Mouse (Mus musculus) embryo, embryonic 11 days (tissue): ENCODE measurements around the gene Sema4d.
A peak's percentile ranks its signal among the peaks of the same experiment; 100 is the strongest.

ENCODE experiments used
- DNase-seq: peaks from one replicate; pipeline ENCODE4 v3.0.0-alpha.2; 2015

The Sema4d gene

DNA sequence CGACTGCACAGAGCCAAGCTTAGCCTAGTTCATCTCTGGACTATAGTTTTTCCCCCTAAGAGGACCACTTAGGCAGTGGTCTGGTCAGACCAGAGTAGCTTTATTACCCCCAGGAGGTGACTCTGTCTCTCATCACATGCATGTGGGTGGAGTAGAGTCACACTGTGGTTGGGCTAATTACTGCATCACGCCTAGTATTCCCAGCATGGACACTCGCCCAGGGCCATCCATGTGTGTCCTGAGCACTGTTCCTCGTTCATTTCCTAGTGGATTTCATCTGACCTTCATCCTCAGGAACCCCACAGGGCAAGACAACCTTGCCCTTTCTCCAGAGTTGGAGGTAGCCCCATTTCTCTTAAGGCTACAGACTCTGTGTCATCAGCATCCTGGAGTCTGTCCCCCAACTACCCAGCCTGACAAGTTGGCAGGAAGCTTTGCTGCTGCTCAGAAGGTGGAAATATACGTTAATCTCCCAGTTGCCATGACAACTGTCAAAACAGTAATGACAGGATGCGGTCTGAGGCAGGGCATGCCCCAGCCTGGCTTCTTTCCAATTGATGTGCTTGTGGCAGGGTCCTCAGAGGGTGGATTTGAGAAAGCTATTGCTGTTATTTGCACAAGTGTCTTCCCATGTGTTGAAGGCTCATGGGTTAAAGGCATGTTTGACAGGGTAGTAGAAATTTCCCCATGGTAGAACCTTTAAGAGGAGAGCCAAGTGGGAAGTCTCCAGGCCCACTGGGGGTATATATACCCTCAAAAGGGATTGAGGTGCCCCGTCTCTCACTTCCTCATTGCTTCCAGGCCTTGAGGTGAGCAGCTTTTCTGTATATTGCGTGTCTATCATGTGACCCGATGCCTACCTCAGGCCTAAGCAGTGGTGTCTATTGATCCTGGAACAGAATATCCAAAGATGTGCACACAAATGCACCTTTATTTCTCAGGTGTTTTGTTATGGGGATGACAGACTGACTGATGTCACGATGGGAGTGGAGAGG is 20.4 kb upstream of the Sema4d start:
- peak; percentile 63 for DNase-seq

DNA sequence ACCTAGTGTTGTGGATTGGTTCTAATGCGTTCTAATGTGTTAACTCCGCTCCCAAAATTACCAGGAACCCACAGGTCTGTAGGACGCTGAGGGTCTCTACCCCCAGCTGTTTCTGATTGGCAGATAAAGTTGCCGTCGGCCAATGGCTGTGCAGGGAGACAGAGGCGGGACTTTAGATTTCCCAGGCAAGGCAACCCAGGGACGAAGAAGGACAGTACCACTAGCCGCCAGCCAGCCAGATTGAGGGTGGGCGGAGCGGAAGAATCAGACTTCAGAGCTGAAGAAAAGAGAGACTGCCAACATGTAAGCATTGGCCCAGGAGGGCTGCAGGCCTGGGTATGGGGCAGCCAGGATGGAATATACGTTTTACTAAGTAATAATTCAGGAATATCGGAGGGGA is 14.6 kb upstream of the Sema4d start:
- DNase-seq: peak; percentile 66

DNA sequence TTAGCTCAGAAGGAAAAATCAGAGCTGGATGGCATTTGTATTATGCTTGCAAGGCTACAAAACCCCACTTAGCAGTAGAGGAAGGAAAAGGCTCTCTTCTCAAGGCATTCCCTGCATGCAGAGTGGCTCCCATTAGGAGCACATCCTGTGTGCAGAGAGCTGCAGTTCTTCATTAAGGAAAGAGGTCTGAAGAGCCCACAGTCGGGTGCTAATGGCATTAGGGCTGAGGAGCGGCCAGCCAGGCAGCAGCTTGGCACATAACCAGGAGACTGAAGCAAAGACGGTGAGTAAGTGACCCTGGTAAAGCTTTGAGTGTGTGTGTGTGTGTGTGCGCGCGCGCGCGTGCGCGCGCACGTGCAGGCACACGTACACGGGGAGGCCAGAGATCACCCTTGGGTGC is 12.7 kb upstream of the Sema4d start:
- DNase-seq: no peak

DNA sequence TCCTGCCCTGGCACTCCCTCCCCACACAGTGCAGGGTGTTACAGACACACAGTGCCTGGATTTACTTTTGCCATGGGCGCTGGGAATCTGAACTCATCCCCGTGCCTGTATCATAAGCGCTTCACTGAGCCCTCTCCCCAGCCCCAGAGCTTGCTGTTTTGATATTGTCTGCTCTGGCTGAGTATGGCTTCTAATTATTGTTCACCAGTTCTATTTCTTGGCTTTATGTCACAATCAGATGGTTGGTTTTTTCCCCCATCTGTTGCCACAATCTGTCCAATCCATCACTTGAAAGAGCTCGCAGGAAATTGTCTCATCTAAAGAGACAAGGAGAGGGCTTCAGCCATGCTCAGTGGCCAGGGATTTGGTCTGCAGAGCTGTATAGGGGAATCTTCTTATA is 12.1 kb upstream of the Sema4d start:
- DNase-seq: no peak

DNA sequence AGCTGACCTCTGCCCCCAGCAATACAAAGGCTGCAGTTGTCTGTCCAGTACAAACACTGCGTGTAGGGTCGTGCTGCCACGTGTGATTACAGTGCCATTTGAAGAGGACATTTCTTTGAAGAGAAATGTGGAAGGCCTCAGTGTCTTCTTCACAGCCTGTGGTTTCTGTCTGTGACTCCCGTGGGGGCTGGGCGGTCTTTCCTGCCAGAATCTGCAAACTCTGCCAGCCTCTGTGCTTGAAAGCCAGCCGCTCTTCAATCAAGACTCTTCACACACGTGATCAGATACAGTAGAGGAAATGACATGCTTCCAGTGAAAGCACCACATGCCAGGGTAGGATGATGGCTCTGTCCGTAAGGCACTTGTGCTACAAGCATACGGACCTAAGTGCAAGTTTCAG is 7.4 kb upstream of the Sema4d start:
- DNase-seq: no peak

DNA sequence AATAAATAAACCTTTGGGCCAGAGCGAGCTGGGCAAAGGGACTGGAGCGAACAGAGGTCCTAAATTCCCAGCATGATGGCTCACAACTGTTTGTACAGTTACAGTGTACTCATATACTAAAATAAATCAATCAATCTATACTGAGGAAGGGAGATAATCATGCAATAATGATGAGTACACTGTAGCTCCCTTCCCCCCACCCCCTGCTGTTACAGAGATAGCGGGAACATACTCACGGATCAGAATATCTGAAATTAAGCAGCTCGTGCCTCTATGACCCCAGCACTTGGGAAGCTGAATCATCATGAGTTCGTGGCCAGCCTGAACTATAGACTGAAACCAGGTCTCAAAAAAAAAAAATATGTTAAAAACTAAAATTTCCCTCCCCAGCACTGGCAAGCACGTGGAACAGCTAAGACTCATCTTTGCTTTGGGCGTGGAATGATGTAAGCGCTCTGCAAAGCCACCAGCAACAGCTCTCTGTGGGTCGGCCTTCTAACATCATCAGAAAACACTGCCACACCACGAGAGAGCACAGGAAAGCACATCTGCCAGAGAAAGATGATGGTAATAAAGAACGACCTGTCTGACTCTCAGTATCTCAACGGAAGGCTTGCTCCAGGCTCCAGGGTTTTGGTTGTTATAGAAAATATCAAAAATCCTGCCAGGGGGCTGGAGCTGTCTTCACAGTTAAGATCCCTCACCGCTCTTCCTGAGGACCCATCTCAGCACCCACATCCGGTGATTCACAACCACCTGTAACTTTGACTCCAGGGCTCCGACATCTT is 6.4 kb upstream of the Sema4d start:
- DNase-seq: no peak

DNA sequence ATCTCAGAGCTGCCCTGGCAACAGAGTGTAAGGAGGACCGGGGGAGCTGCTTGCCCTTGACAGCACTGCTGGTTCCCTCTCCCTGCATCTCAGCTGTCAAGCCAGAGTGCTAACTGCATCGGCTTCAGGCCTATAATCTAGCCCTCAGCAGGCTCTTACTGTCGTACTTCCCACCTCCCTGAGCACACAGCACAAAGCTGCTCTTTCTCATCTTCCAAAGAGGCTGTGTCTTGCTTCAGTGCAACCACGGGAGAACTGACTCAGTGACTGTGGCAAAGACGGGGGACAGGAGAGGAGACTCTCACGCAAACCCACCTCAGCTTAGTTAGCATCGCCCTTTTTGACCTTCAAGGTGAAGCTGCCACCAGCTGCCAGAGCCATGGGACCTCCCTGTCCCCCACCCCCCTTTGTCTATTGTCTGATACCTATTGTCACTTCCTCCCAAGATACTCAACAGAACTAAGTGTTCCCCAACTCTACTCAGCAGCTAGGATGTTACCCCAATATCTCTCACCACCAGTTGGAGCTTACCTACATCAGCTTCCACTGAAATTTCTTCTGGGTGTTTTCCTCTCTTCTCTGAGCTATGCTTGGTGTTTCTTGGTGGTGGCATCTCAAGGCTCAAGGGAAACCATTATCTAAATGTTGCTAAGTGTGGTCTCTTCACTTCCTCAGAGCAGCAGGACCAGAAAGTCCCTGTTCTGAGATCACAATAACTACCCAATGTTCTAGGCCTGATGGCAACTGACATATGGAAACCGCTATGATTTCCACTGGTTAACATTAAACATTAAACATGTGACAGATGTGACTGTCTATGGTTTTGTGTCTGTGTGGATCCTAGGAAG is 4.6 kb upstream of the Sema4d start:
- no peak for DNase-seq

DNA sequence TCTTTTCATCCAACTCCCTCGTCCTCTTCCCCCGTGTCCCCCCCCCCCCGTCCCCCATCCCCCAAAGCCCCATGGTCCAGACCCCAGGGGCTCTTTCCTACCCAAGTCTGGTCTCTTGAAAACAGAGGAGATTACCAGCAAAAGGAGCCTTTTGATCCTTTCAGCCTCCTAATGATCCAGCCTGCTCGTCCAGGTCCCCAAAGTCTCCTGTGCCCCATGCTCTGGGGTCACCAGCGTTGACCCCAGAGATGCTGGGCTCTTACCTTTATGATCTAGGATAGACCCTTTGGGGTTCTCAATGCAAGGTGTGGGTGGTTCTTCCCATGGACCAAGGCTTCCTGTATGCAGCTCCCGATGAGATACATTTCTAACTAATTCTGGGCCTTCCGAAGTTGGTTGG is 401 bp upstream of the Sema4d start:
- no peak for DNase-seq

DNA sequence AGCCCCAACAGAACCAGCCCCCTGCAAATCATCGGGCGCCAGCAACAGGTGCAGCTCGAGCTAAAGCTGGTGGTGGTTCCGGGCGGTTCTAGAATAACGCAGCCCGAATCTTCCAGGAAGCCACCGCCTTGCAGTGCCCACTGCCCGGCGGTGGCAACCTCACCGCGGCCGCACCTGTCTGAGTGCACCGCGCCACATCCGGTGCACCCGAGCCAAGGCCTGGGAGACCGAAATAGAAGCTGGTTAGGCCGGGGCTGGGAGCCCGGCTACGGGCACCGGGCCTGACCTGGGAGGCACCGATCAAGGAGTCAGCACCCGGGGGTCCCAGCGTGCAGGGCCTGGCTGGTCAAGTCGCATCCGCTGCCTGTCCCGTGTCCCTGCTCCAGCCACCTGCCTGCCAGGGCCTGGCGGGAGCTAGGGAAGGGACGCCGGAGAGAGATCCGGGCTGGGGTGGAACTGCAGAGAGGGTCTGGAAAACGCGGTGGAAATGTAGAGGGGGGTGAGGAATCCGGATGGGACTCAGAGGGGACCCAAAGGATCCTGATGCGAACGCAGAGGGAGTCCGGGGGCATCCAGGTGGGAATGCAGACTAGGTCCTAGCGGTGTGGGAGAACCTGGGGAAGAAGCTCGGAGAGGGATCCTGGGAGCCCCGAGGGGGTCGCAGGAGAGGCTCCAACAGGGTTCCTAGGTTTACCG is 670 bp downstream of the Sema4d start:
- peak; percentile 50 for DNase-seq

DNA sequence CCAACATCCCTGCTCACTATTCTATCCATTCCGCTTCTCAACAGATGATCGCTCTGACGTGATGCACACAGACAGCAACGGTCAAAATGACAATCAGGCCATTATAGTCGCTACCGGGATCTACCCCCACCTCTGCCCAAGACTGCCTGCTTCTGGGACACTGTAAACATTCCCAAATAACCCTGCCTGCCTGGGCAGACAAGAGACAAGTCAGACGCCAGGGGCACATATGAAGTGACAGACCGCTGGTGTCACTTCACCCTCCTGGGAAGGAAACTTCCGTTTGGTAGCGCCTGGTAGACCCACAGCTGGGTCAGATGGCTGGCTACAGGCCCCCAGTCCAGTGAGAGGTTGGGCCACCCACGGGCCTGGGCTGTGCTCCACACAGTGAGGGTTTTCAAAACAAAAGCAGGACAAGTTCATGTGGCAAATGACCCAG is 1.4 kb downstream of the Sema4d start:
- DNase-seq: no peak

DNA sequence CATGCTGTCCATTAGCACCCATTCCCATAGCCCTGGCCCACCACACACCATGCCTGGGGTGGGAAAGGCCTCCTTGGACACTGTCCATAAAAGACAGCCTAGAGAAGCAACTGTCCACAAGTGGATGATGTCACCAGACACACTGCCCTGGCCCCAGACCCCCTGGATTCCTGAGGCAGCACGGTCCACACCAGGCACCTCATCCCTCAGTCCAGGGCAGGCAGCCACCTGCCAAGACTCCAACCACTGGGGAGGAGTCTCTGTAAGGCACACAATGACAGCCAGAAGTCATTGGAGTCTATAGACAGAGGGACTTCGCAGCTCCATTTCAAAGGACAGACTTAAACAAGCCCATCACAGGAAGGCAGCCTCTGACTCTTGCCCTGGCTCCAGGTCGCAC is 1.9 kb downstream of the Sema4d start:
- no peak for DNase-seq

DNA sequence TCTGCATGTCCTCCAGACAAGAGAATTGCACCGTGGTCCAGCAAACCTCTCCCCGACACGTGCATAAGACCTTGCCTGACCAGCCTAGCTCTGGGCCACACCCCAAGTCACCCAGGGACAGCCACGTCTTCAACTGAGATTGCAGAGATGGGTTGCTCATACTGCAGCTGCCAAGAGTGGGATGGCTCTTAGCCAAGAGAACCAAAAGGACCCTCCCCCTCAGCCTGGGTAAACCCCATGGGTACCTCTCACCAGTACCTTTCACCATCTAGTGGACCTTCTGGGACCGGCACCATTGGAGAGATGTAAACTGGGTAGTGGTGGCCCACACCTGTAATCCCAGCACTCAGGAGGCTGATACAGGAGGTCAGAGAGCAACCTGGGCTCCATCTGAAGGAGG is 2.8 kb downstream of the Sema4d start:
- no peak for DNase-seq

DNA sequence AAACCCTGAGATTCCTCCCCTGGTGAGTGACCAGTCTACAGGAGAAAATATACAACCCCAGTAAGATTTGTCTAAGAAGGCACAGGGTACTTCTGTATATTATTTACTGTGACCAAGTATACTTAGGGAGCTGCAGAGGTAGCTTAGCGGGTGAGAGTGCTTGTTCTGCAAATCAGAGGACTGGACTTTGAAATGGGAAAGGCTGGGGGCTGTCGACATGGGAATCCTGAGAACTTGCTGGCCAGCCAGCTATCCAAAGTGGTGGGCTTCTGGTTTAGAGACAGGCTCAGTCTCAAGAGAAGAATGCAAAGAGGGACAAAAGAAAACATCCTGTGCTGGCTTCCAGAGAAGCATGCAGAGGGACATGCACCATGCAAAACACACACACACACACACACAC is 5.7 kb downstream of the Sema4d start:
- no peak for DNase-seq

DNA sequence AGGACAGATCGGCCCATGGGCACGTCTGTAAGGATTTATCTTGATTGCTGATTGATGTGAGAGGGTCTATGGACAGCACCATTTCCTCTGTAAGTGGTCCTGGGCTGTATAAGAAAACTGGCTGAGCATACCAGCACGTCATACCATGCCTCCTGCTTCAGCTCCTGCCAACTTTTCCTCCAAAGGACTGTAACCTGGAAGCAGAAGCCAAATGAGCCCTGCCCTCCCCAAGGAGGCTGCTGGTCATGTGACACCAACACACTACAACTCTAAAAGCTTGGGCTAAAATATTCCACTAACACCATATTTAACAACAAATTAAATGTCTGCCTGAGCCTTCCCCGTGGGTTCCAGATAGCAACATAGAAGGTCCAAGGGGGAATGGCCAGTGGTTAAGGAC is 6.9 kb downstream of the Sema4d start:
- no peak for DNase-seq

DNA sequence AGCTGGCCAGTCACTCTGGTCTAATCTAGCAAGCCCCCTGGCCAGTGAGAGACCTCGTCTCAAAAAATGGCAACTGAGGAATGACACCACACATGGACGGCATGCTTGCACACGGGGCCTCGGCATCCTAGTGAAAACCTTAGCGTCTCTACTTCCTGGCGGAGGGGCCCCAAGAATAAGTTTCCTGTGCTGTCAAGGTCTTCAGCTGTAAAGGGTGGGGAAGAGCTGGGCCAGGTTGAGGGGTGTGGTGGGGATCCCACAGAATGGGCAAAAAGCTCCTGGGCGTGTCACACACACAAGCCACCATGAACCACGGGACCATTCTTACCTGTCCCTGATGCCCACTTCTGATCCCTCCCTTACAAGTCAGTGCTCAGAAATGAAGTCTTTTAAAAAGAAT is 9.1 kb downstream of the Sema4d start:
- no peak for DNase-seq

DNA sequence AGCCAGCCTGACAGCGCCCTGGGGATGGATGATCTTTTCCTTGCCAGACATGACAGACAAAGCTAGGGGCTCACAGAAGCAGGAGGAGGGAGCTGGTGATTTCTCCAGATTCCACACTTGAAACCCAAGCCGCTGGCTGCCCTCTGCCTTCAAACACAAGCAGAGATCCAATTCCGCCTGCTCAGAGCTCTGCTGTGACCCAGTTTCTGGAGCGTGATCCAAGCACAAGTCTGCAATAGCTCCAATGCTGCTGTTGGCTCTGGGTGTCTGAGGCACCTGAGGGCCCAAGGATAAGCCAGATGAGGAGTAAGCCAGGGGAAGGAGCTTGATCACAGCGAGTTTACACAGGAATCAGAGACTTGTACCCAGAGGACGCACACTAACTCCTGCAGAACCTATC is 9.7 kb downstream of the Sema4d start:
- DNase-seq: no peak

DNA sequence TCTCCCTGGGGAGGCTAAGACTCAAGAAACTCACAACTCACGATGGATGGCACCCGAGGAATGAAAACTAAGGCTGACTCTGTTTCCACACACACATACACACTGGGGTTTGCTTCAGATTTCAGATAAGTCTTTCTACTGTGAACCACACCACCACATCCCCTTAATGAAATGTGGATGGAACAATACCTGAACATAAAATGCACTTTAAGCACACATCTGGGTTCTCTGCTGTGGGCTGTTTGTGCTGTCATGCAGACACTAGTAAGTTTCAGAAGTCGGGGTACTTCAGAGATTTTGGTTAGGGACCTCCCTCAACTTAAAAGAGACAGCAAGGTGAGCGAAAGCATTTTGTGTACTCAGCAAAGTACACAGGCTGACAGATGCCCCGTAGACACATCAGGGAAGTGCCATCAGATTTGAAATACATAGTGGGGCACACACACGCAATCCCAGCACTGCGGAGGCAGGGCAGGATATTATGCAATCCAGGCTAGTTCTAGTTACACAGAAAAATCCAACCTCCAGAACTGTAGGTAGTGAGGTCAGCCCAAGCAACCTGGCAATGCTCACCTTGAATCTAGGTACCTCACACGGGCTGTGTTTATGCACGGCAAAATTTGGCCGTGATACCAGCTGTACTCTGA is 12.9 kb downstream of the Sema4d start:
- DNase-seq: no peak

DNA sequence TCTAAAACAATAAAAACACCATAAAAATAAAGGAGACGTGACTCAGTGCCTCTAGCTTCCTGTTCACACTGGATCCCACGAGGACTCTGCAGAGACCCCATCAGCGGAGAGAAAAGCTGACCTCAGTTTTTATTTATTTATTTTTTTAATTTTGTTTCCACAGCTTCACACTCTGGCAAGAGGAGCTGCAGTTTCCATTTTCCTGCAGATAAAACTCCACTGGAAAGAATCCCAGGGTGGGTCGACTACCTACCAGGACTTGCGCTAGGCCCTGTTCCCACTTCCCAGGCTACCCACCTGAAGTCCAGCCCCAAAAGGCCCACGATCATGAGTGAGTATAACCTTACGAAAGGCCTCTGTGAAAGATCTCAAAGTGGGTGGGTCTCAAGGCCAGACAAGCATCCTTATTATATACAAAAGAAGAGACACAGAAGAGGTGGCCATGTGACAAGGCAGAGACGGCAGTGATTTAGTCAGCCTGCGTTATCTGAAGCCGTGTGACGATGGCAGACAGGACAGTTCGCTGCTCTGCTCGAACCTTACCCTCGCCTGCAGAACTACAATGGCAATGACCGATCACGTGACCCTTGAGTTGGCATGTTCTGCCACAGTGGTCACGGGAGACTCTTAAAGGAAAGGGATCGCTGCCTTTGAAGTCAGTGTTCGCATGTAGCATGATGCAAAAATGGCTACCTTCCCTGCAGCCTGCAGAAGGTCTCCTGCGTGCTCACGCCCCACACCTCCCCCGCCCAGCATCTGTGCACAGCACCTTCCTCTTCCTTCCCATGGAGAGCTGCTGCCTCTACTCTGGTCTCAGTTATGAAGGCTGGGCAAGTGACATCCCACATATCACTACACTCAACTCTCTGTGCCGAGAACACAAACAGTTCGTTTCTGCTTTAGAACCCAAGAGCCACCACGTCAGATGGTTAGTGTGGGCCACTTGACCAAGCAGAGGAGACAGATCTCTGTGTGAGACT is 14.3 kb downstream of the Sema4d start:
- no peak for DNase-seq

DNA sequence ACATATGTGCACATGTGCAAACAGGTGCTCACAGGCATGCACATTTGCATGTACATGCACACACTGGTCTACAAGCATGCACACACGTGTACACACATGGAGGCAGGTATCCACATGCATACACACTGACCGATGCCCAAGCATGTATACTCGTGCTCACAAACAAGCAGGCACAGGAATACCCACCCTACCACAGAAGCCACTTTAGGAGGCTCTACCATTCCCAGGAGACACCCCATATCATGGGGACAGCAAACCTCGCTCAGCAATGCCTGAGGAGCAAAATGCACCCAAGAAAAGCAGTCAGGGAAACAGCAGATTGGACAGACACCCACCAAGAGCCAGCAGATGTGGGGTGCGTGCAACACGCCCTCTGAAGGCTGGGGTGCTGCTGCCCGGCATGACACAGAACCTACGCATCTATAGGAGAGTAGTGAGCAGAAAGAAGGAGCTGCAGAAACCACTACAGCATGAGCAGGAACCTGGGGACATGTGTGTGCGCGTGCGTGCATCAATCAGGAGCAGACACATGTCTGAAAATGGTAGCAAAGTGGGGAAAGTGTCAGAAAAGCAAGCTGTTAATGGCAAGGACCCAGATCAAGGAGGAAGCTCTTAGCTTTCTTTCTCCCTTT is 15.1 kb downstream of the Sema4d start:
- DNase-seq: no peak

DNA sequence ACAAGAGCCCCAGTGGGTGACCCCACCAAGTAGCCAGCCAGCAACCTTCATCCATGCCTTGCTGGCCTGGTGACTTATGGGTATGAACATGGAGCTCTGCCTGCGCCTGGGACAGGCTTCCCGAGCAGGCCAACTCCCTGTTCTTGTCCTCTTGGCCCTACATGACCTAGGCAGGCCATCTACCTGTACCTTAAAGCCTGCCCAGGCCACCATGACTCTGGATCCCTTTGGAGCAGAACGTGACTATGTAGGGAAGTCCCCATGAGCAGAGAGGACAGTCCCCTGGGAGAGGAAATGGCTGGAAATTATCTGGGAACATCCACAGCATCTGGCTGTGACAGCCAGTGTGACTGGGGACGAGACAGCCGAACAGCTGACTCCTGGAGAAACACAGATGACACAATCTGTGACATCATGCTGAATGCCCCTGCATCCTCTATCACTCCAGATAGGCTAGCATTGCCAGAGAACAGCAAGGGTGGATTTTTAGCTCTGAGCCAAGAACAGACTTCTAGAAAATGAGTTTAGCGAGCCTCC is 15.7 kb downstream of the Sema4d start:
- no peak for DNase-seq
